Mouse (Mus musculus) thymus, adult 2 months (tissue): Measurements from ENCODE around the gene Cope. TPM values are rescaled to one million over a fixed set of nuclear protein-coding genes. Genes with fewer than 3 reads are reported as not detected.

Experiments
- DNase-seq: peaks from one replicate; pipeline ENCODE4 v3.0.0; 2021
- H3K27ac ChIP-seq: fragments of 200-500 bp; 2 replicates; pipeline ENCODE4 v1.5.1; 2012; ENCODE audit warnings: low read length, control low read depth; ENCODE audit not compliant: control insufficient read depth, insufficient read depth
- H3K27me3 ChIP-seq: fragments of 200-500 bp; 2 replicates; pipeline ENCODE4 v1.6.1; 2012; ENCODE audit warnings: mild to moderate bottlenecking, low read length, moderate library complexity, mixed read lengths; ENCODE audit not compliant: control insufficient read depth, insufficient read depth
- H3K36me3 ChIP-seq: fragments of 200-500 bp; 2 replicates; pipeline ENCODE4 v1.6.1; 2012; ENCODE audit warnings: mild to moderate bottlenecking, low read length, moderate library complexity; ENCODE audit not compliant: control insufficient read depth, insufficient read depth
- H3K4me1 ChIP-seq: fragments of 200-500 bp; replicated peaks from 2 replicates; pipeline ENCODE4 v1.6.1; 2012; ENCODE audit warnings: low read length; ENCODE audit not compliant: control insufficient read depth, insufficient read depth
- H3K4me3 ChIP-seq: fragments of 200-500 bp; 2 replicates; pipeline ENCODE4 v1.5.1; 2012; ENCODE audit warnings: mild to moderate bottlenecking, low read length, control low read depth, moderate library complexity; ENCODE audit not compliant: control insufficient read depth, insufficient read depth
- CTCF ChIP-seq: fragments of 200-500 bp; IDR thresholded peaks from 2 replicates; pipeline ENCODE4 v1.5.1; 2012; ENCODE audit warnings: mild to moderate bottlenecking, control low read depth, low read length, moderate library complexity, borderline replicate concordance; ENCODE audit not compliant: control insufficient read depth, poor library complexity, insufficient read depth; ENCODE audit errors: extremely low read depth
- POLR2A ChIP-seq: fragments of 200-500 bp; IDR thresholded peaks from 2 replicates; pipeline ENCODE4 v1.6.1; 2012; ENCODE audit warnings: mild to moderate bottlenecking, low read length, control low read depth, moderate library complexity; ENCODE audit not compliant: control insufficient read depth, poor library complexity, insufficient read depth; ENCODE audit errors: extremely low read depth
- WGBS: fragments of 180-500 bp; shearing (Covaris S2); methylation state at CpG from one replicate; pipeline ENCODE4 v1.1.7; 2018; 5-methylcytosine and 5-hydroxymethylcytosine counted together
- polyA plus RNA-seq: library from polyadenylated mRNA; depleted of rRNA; stranded (reverse); fragments of >200 nt; gene quantifications from 2 replicates; pipeline ENCODE4 v1.2.3, GENCODE M21; 2012

Cope gene
- polyA plus RNA-seq, 1 experiment, result 454 TPM

GRCm38 (mm10) chr8:70343076-70343475, 40.8 kb downstream of the Cope start:
- TF ChIP-seq CTCF (no peak), POLR2A (no peak)

GRCm38 (mm10) chr8:70343696-70344095, 41.4 kb downstream of the Cope start:
- Histone ChIP-seq H3K27me3 (no peaks in the 10 kb centered on the region), H3K27ac (no peak overlapping the region), H3K36me3 (peaks cover 53% of the 10 kb centered on the region), H3K4me1 (peaks cover 5% of the 10 kb centered on the region; the same call in 1 of the 2 replicates), H3K4me3 (no peak overlapping the region)
- peak; percentile 31 for DNase-seq
- TF ChIP-seq CTCF (no peak), POLR2A (no peak)
- 83% methylated on average over 6 of the region's 6 CpGs for WGBS

More at GRCm38 (mm10) chr8:70343076-70343475, 40.8 kb downstream of the Cope start:
- Histone ChIP-seq H3K36me3 (peaks cover 59% of the 10 kb centered on the region), H3K27ac (no peak overlapping the region), H3K4me3 (no peak overlapping the region), H3K27me3 (no peaks in the 10 kb centered on the region), H3K4me1 (peaks cover 5% of the 10 kb centered on the region; the same call in 1 of the 2 replicates)
- DNase-seq, result no peak
- 97% methylated on average over 7 of the region's 7 CpGs for WGBS

- 89% methylated on average over 2 of the region's 2 CpGs for WGBS
- Histone ChIP-seq H3K27me3 (no peaks in the 10 kb centered on the region), H3K4me3 (no peak overlapping the region), H3K36me3 (peaks cover 47% of the 10 kb centered on the region), H3K27ac (no peak overlapping the region), H3K4me1 (peaks cover 5% of the 10 kb centered on the region; the same call in 1 of the 2 replicates)
- no peak for TF ChIP-seq CTCF
- TF ChIP-seq POLR2A, result no peak
- DNase-seq, result no peak
Observed at GRCm38 (mm10) chr8:70344279-70344678, 42.0 kb downstream of the Cope start.

GRCm38 (mm10) chr8:70347443-70347842, 45.1 kb downstream of the Cope start:
- Histone ChIP-seq H3K27ac (no peak overlapping the region), H3K4me1 (peaks cover 27% of the 10 kb centered on the region), H3K27me3 (no peaks in the 10 kb centered on the region), H3K36me3 (peaks cover 18% of the 10 kb centered on the region), H3K4me3 (no peak overlapping the region)
- WGBS, result 89% methylated on average over 4 of the region's 4 CpGs
- no peak for DNase-seq
- TF ChIP-seq POLR2A (no peak), CTCF (no peak)

GRCm38 (mm10) chr8:70347860-70348420, 45.6 kb downstream of the Cope start:
- H3K4me3 ChIP-seq, result no peak overlapping the region
- H3K27me3 ChIP-seq, result no peaks in the 10 kb centered on the region
- no peak overlapping the region for H3K27ac ChIP-seq
- peaks cover 13% of the 10 kb centered on the region for H3K36me3 ChIP-seq
- peaks cover 27% of the 10 kb centered on the region for H3K4me1 ChIP-seq
- TF ChIP-seq CTCF, result no peak
- TF ChIP-seq POLR2A, result no peak
- WGBS, result 70% methylated on average over 1 of the region's 1 CpGs
- DNase-seq, result no peak

- Histone ChIP-seq H3K4me1 (peaks cover 33% of the 10 kb centered on the region), H3K4me3 (peak overlapping the region; percentile 75), H3K27ac (no peak overlapping the region), H3K36me3 (no peaks in the 10 kb centered on the region), H3K27me3 (no peaks in the 10 kb centered on the region)
- DNase-seq, result no peak
- 38% methylated on average over 15 of the region's 15 CpGs for WGBS
- TF ChIP-seq POLR2A, result no peak
- TF ChIP-seq CTCF, result no peak
Observed at GRCm38 (mm10) chr8:70351035-70351999, 49.0 kb downstream of the Cope start.
